Mouse (Mus musculus) embryo, embryonic 11.5 days (tissue): ENCODE data around the gene Tmbim1.
A peak's percentile ranks its signal among the peaks of the same experiment; 100 is the strongest.
"Not testable (repeated sequence)": the region's sequence is repeated elsewhere in the genome, so short reads cannot be mapped to it uniquely, and the experiment has no call there.

Experiments used
- DNase-seq: peaks from one replicate; pipeline ENCODE4 v3.0.0-alpha.2; 2012; ENCODE audit warnings: low read depth, low spot score

Tmbim1 gene

GRCm38 (mm10) chr1:74295456-74296171, 9.8 kb downstream of the Tmbim1 start:
- peak; percentile 32 for DNase-seq

GRCm38 (mm10) chr1:74294733-74295455, 10.5 kb downstream of the Tmbim1 start:
- DNase-seq = no peak

GRCm38 (mm10) chr1:74294090-74294643, 11.3 kb downstream of the Tmbim1 start:
- no peak for DNase-seq

- DNase-seq = no peak
These were observed 12.0 kb downstream of the Tmbim1 start for GRCm38 (mm10) chr1:74293306-74293960.

- DNase-seq = no peak
These were observed 12.9 kb downstream of the Tmbim1 start for GRCm38 (mm10) chr1:74292331-74293020.

- no peak for DNase-seq
These were observed 15.3 kb downstream of the Tmbim1 start for GRCm38 (mm10) chr1:74290141-74290540.

GRCm38 (mm10) chr1:74289740-74290139, 15.7 kb downstream of the Tmbim1 start:
- no peak for DNase-seq

- no peak for DNase-seq
These were observed 16.2 kb downstream of the Tmbim1 start for GRCm38 (mm10) chr1:74289248-74289647.

GRCm38 (mm10) chr1:74288327-74288726, 17.1 kb downstream of the Tmbim1 start:
- DNase-seq = no peak

GRCm38 (mm10) chr1:74286869-74287607, 18.4 kb downstream of the Tmbim1 start:
- not testable (repeated sequence) for DNase-seq

- no peak for DNase-seq
These were observed 20.0 kb downstream of the Tmbim1 start for GRCm38 (mm10) chr1:74285212-74286010.

- DNase-seq = peak; percentile 100
These were observed 20.8 kb downstream of the Tmbim1 start, which contains the start of the genes Aamp and Pnkd for GRCm38 (mm10) chr1:74284543-74285160. Aamp (minus strand) TSS chr1:74284738. Pnkd (plus strand) TSS chr1:74284930.

GRCm38 (mm10) chr1:74283686-74284463, 21.5 kb downstream of the Tmbim1 start:
- peak; percentile 27 for DNase-seq

GRCm38 (mm10) chr1:74282896-74283625, 22.4 kb downstream of the Tmbim1 start:
- no peak for DNase-seq

- no peak for DNase-seq
These were observed 23.5 kb downstream of the Tmbim1 start for GRCm38 (mm10) chr1:74281886-74282285.

GRCm38 (mm10) chr1:74281372-74281771, 24.1 kb downstream of the Tmbim1 start:
- no peak for DNase-seq

- DNase-seq = no peak
These were observed 24.7 kb downstream of the Tmbim1 start for GRCm38 (mm10) chr1:74280591-74281325.
